Comparison of ENCODE assay signal across 30 mouse cellular contexts in genomic region chr13:38967518-38967917, GRCm38 (mm10). TPM values are rescaled to one million over a fixed set of nuclear protein-coding genes. Genes with fewer than 3 reads are reported as not detected.
DNase-seq lines count a peak whose midpoint lies in the region; ATAC-seq and TF ChIP-seq lines count a peak whose summit lies in the region.
"Had no signal": no experiment of that assay in that cellular context is flagged by ENCODE, and none has a peak within 500 bp of the region (broad histone marks: within the 10 kb centered on the region; RNA-seq: fewer than 3 reads in every experiment).

No protein-coding gene starts in this region.

- H3K9me3 ChIP-seq in liver, embryonic 12.5 days (replicated peaks): no peaks in the 10 kb centered on the region
- H3K9me3 ChIP-seq in liver, embryonic 13.5 days (replicated peaks): no peaks in the 10 kb centered on the region
- H3K9me3 ChIP-seq in liver, embryonic 16.5 days (replicated peaks; ENCODE audit: control insufficient read depth, low read length): no peaks in the 10 kb centered on the region
- H3K9me3 ChIP-seq: forebrain, embryonic 12.5 days; forebrain, embryonic 15.5 days; G1E; heart, embryonic 10.5 days; heart, embryonic 13.5 days had no signal

- peak; percentile 82 for ATAC-seq in liver, embryonic 12.5 days
- ATAC-seq in liver, embryonic 13.5 days (ENCODE audit: low read depth): peak; percentile 77
- peak; percentile 37; the same call in 1 of the 2 replicates for ATAC-seq in liver, embryonic 16.5 days (ENCODE audit: low read depth)
- ATAC-seq: forebrain, embryonic 15.5 days had no signal

- H3K27ac ChIP-seq in liver, embryonic 12.5 days: no peak overlapping the region
- H3K27ac ChIP-seq in liver, embryonic 13.5 days: no peak overlapping the region
- H3K27ac ChIP-seq in liver, embryonic 16.5 days (ENCODE audit: low read length): no peak overlapping the region
- no peak overlapping the region for H3K27ac ChIP-seq in cerebellum, adult 2 months (ENCODE audit: insufficient read depth, low read length)
- H3K27ac ChIP-seq in thymus, adult 2 months (ENCODE audit: control insufficient read depth, insufficient read depth, low read length): no peak overlapping the region
- H3K27ac ChIP-seq: embryonic facial prominence, embryonic 10.5 days; embryonic facial prominence, embryonic 13.5 days; forebrain, embryonic 12.5 days; forebrain, embryonic 15.5 days; heart, adult 2 months; heart, embryonic 10.5 days; heart, embryonic 13.5 days; hindbrain, embryonic 14.5 days had no signal

- TF ChIP-seq POLR2A in cerebellum, adult 2 months (IDR thresholded peaks at IDR 0.05; ENCODE audit: borderline replicate concordance, insufficient read depth, low read length): no peak
- TF ChIP-seq POLR2A in thymus, adult 2 months (IDR thresholded peaks at IDR 0.05; ENCODE audit: control insufficient read depth, extremely low read depth, insufficient read depth, low read length, poor library complexity): no peak

- 47% methylated on average over 1 of the region's 1 CpGs for WGBS in liver, embryonic 12.5 days (ENCODE audit: insufficient replicate concordance)
- WGBS in liver, embryonic 13.5 days (ENCODE audit: insufficient replicate concordance): 57% methylated on average over 1 of the region's 1 CpGs
- 51% methylated on average over 1 of the region's 1 CpGs for WGBS in liver, embryonic 16.5 days (ENCODE audit: insufficient replicate concordance)
- WGBS in cerebellum, adult 2 months: 70% methylated on average over 1 of the region's 1 CpGs
- 84% methylated on average over 1 of the region's 1 CpGs for WGBS in thymus, adult 2 months

- H3K9ac ChIP-seq in liver, embryonic 12.5 days: no peak overlapping the region
- no peak overlapping the region for H3K9ac ChIP-seq in liver, embryonic 13.5 days
- H3K9ac ChIP-seq in liver, embryonic 16.5 days (ENCODE audit: low read depth, low read length): no peak overlapping the region
- H3K9ac ChIP-seq: embryonic facial prominence, embryonic 13.5 days; forebrain, embryonic 12.5 days; forebrain, embryonic 15.5 days; heart, embryonic 13.5 days; hindbrain, embryonic 14.5 days had no signal

- H3K27me3 ChIP-seq in liver, embryonic 12.5 days (replicated peaks): no peaks in the 10 kb centered on the region
- no peaks in the 10 kb centered on the region for H3K27me3 ChIP-seq in liver, embryonic 13.5 days
- H3K27me3 ChIP-seq in liver, embryonic 16.5 days (ENCODE audit: control insufficient read depth, insufficient read depth, low read depth, low read length): no peaks in the 10 kb centered on the region
- H3K27me3 ChIP-seq in cerebellum, adult 2 months (ENCODE audit: control insufficient read depth, insufficient read depth, low read length): no peaks in the 10 kb centered on the region
- H3K27me3 ChIP-seq in thymus, adult 2 months (ENCODE audit: control insufficient read depth, insufficient read depth, low read length): no peaks in the 10 kb centered on the region
- H3K27me3 ChIP-seq: CH12.LX; embryonic facial prominence, embryonic 13.5 days; forebrain, embryonic 12.5 days; forebrain, embryonic 15.5 days; heart, embryonic 13.5 days had no signal

- H3K4me1 ChIP-seq in liver, embryonic 12.5 days: peaks cover 11% of the 10 kb centered on the region
- peaks cover 9% of the 10 kb centered on the region for H3K4me1 ChIP-seq in liver, embryonic 13.5 days (replicated peaks)
- H3K4me1 ChIP-seq in liver, embryonic 16.5 days (ENCODE audit: control insufficient read depth, low read depth, low read length): no peaks in the 10 kb centered on the region; the same call in 1 of the 2 replicates
- H3K4me1 ChIP-seq in cerebellum, adult 2 months (ENCODE audit: control insufficient read depth, insufficient read depth, low read length): no peaks in the 10 kb centered on the region
- H3K4me1 ChIP-seq in thymus, adult 2 months (replicated peaks; ENCODE audit: control insufficient read depth, insufficient read depth, low read length): no peaks in the 10 kb centered on the region
- H3K4me1 ChIP-seq: embryonic facial prominence, embryonic 13.5 days; forebrain, embryonic 12.5 days; forebrain, embryonic 15.5 days; heart, embryonic 10.5 days; heart, embryonic 13.5 days had no signal

- no peak overlapping the region for H3K4me3 ChIP-seq in liver, embryonic 12.5 days
- no peak overlapping the region for H3K4me3 ChIP-seq in liver, embryonic 13.5 days (replicated peaks)
- H3K4me3 ChIP-seq in liver, embryonic 16.5 days (ENCODE audit: low read depth, low read length): no peak overlapping the region
- no peak overlapping the region for H3K4me3 ChIP-seq in cerebellum, adult 2 months (replicated peaks; ENCODE audit: insufficient read depth, low read depth, low read length)
- no peak overlapping the region for H3K4me3 ChIP-seq in thymus, adult 2 months (ENCODE audit: control insufficient read depth, insufficient read depth, low read length)
- H3K4me3 ChIP-seq: embryonic facial prominence, embryonic 10.5 days; embryonic facial prominence, embryonic 13.5 days; erythroblast, embryonic 14.5 days; forebrain, embryonic 12.5 days; forebrain, embryonic 15.5 days; heart, adult 2 months; heart, embryonic 10.5 days; heart, embryonic 13.5 days had no signal

- no peak for DNase-seq in liver
- DNase-seq in liver, embryonic 13.5 days: no peak
- DNase-seq in cerebellum, adult 2 months: no peak
- DNase-seq in spleen, postnatal 14 days (ENCODE audit: low spot score in 2 of 2): no peak
- DNase-seq in thymus, adult 2 months: no peak
- DNase-seq: adrenal gland, adult 2 months; adrenal gland, postnatal 14 days; B cell, adult 2 months; cerebellum, adult 11 months; cerebellum, adult 8-10 months; cerebellum, postnatal 10 days; cerebellum, postnatal 36 days; embryo, embryonic 11 days; gastrocnemius, postnatal 10 days; gastrocnemius, postnatal 36 days; heart, adult 2 months; heart, postnatal 14 days; heart, postnatal 4 days had no signal

- no peak for TF ChIP-seq CTCF in cerebellum, adult 2 months (IDR thresholded peaks at IDR 0.05; ENCODE audit: borderline replicate concordance, insufficient read depth, low read depth, low read length)
- TF ChIP-seq CTCF in thymus, adult 2 months (IDR thresholded peaks at IDR 0.05; ENCODE audit: borderline replicate concordance, control insufficient read depth, extremely low read depth, insufficient read depth, low read length, poor library complexity): no peak

- H3K36me3 ChIP-seq in liver, embryonic 12.5 days: no peaks in the 10 kb centered on the region
- no peaks in the 10 kb centered on the region for H3K36me3 ChIP-seq in liver, embryonic 13.5 days
- H3K36me3 ChIP-seq in liver, embryonic 16.5 days (ENCODE audit: control insufficient read depth, insufficient read depth): no peaks in the 10 kb centered on the region
- no peaks in the 10 kb centered on the region for H3K36me3 ChIP-seq in thymus, adult 2 months (ENCODE audit: control insufficient read depth, insufficient read depth, low read length)
- H3K36me3 ChIP-seq: embryonic facial prominence, embryonic 10.5 days; embryonic facial prominence, embryonic 13.5 days; forebrain, embryonic 12.5 days; forebrain, embryonic 15.5 days; G1E; heart, embryonic 10.5 days; heart, embryonic 13.5 days had no signal

- no peak overlapping the region for H3K4me2 ChIP-seq in liver, embryonic 12.5 days
- H3K4me2 ChIP-seq in liver, embryonic 13.5 days: no peak overlapping the region
- no peak overlapping the region for H3K4me2 ChIP-seq in liver, embryonic 16.5 days (ENCODE audit: low read depth, low read length)
- H3K4me2 ChIP-seq: embryonic facial prominence, embryonic 13.5 days; forebrain, embryonic 12.5 days; forebrain, embryonic 15.5 days; heart, embryonic 13.5 days; hindbrain, embryonic 14.5 days had no signal

RNA-seq across cellular contexts. Expression of gene Slc35b3, which starts 6.8 kb away (rescaled TPM):
- polyA plus RNA-seq in liver, embryonic 12.5 days (2016; fragmentation: Nextera tagmentation; extraction: Ambion mirVana): 16.0 and 17.4 TPM in 2 replicates
- 12.7 and 14.2 TPM in 2 replicates for polyA plus RNA-seq in liver, embryonic 13.5 days (2015; fragmentation: Nextera tagmentation; extraction: Ambion mirVana)
- polyA plus RNA-seq in liver, embryonic 16.5 days (2015; fragmentation: Nextera tagmentation; extraction: Ambion mirVana): 11.8 and 12.1 TPM in 2 replicates
- polyA plus RNA-seq in cerebellum, adult 2 months (2012; rRNA removed): 21.9 and 22.5 TPM in 2 replicates
- polyA plus RNA-seq in thymus, adult 2 months (2012; rRNA removed): 28.9 and 33.6 TPM in 2 replicates
